Comparison of ENCODE assay signal across 27 mouse cellular contexts in genomic region chr1:36772198-36772934, GRCm38 (mm10). TPM values are rescaled to one million over a fixed set of nuclear protein-coding genes. Genes with fewer than 3 reads are reported as not detected.
DNase-seq lines count a peak whose midpoint lies in the region; ATAC-seq lines count a peak whose summit lies in the region.
"Had no signal": no experiment of that assay in that cellular context is flagged by ENCODE, and none has a peak within 500 bp of the region (broad histone marks: within the 10 kb centered on the region; RNA-seq: fewer than 3 reads in every experiment).

No protein-coding gene starts in this region.

- peaks cover 3% of the 10 kb centered on the region; the same call in 1 of the 2 replicates for H3K27me3 ChIP-seq in intestine, embryonic 16.5 days (replicated peaks; ENCODE audit: control insufficient read depth, insufficient read depth, low read length)
- H3K27me3 ChIP-seq: CH12.LX had no signal

- H3K4me1 ChIP-seq in intestine, embryonic 16.5 days (ENCODE audit: control insufficient read depth, insufficient read depth, low read length): 0 out of 2 replicates have a peak, but pooled peaks cover 4% of the 10 kb centered on the region
- H3K4me1 ChIP-seq: limb, embryonic 12.5 days had no signal

- DNase-seq in gastrocnemius, postnatal 14 days: peak; percentile 1
- no peak for DNase-seq in gastrocnemius, adult 18-20 months (ENCODE audit: low spot score)
- DNase-seq in NIH3T3 (ENCODE audit: low read depth): peak; percentile 25
- peak; percentile 61 for DNase-seq in yolk sac, embryonic 10.5 days (ENCODE audit: low spot score)
- DNase-seq in left cerebral cortex, adult 9 months (ENCODE audit: low spot score in 2 of 2): no peak
- no peak for DNase-seq in left cerebral cortex, postnatal 25 days (ENCODE audit: low spot score in 2 of 2)
- DNase-seq: adrenal gland, postnatal 25 days; cerebellum, adult 8-10 months; cerebellum, postnatal 36 days; embryo, embryonic 11 days; gastrocnemius, adult 2 months; lung, adult 18-20 months; lung, postnatal 10 days; thymus, postnatal 14 days had no signal

- H3K9ac ChIP-seq in intestine, embryonic 16.5 days (ENCODE audit: low read depth, low read length): no peak overlapping the region
- H3K9ac ChIP-seq: embryonic facial prominence, embryonic 13.5 days; forebrain, embryonic 12.5 days; hindbrain, embryonic 14.5 days; limb, embryonic 12.5 days; liver, embryonic 12.5 days had no signal

- WGBS in intestine, embryonic 16.5 days: 65% methylated on average over 9 of the region's 9 CpGs

- H3K9me3 ChIP-seq in intestine, embryonic 16.5 days (ENCODE audit: control insufficient read depth, low read length): no peaks in the 10 kb centered on the region
- H3K9me3 ChIP-seq: embryonic facial prominence, embryonic 13.5 days; forebrain, embryonic 12.5 days; heart, embryonic 10.5 days; liver, embryonic 12.5 days; midbrain, embryonic 10.5 days had no signal

- ATAC-seq in intestine, embryonic 16.5 days: peak; percentile 96
- ATAC-seq: inflammation-experienced regulatory T-cells, adult 6 months; liver, embryonic 12.5 days had no signal

- no peaks in the 10 kb centered on the region for H3K36me3 ChIP-seq in intestine, embryonic 16.5 days (ENCODE audit: control insufficient read depth, insufficient read depth, low read length)
- H3K36me3 ChIP-seq: embryonic facial prominence, embryonic 13.5 days; forebrain, embryonic 12.5 days; heart, embryonic 10.5 days; limb, embryonic 12.5 days; liver, embryonic 12.5 days; midbrain, embryonic 10.5 days had no signal

- H3K4me3 ChIP-seq in intestine, embryonic 16.5 days (ENCODE audit: low read length): no peak overlapping the region
- H3K4me3 ChIP-seq: embryonic facial prominence, embryonic 13.5 days; erythroblast, embryonic 14.5 days; forebrain, embryonic 12.5 days; gastrocnemius, adult 2 months; heart, embryonic 10.5 days; limb, embryonic 12.5 days; liver, embryonic 12.5 days; midbrain, embryonic 10.5 days had no signal

- intact Hi-C loops in gastrocnemius, postnatal 14 days (cut with DNase I; ENCODE audit: low total_unique reads): no loop called here
- intact Hi-C loops in left cerebral cortex, postnatal 25 days (cut with DNase I): no loop called here

- no peak overlapping the region for H3K27ac ChIP-seq in intestine, embryonic 16.5 days (ENCODE audit: low read length)
- H3K27ac ChIP-seq: embryonic facial prominence, embryonic 13.5 days; forebrain, embryonic 12.5 days; gastrocnemius, adult 2 months; heart, embryonic 10.5 days; hindbrain, embryonic 14.5 days; kidney, postnatal 0 days; limb, embryonic 12.5 days; liver, embryonic 12.5 days; midbrain, embryonic 10.5 days had no signal

- H3K4me2 ChIP-seq in intestine, embryonic 16.5 days (ENCODE audit: low read depth, low read length): no peak overlapping the region
- H3K4me2 ChIP-seq: embryonic facial prominence, embryonic 13.5 days; forebrain, embryonic 12.5 days; hindbrain, embryonic 14.5 days; limb, embryonic 12.5 days; liver, embryonic 12.5 days had no signal

RNA-seq across cellular contexts. Expression of gene Zap70, which starts 10.8 kb away (rescaled TPM):
- under 1 TPM in 1 of 2 experiments, not detected in 1; 0.39 TPM for total RNA-seq in gastrocnemius, postnatal 14 days (2021)
- under 1 TPM; 0.19 to 0.73 TPM for total RNA-seq in gastrocnemius, adult 18-20 months (2021)
- polyA plus RNA-seq in intestine, embryonic 16.5 days (2015; fragmentation: Nextera tagmentation; extraction: Ambion mirVana): 0.72 and 1.0 TPM in 2 replicates
- total RNA-seq in left cerebral cortex, postnatal 25 days (2021): 1 to 10 TPM; 1.4 to 1.9 TPM
- total RNA-seq: MEL had no signal
- polyA plus RNA-seq: erythroblast, embryonic 14.5 days; liver, embryonic 12.5 days had no signal

RNA-seq across cellular contexts. Expression of gene Actr1b, which starts 58.1 kb away (rescaled TPM):
- 100 to 1,000 TPM; 142 to 143 TPM for total RNA-seq in gastrocnemius, postnatal 14 days (2021)
- total RNA-seq in gastrocnemius, adult 18-20 months (2021): 100 to 1,000 TPM; 138 to 147 TPM
- 94.8 and 98.3 TPM in 2 replicates for polyA plus RNA-seq in intestine, embryonic 16.5 days (2015; fragmentation: Nextera tagmentation; extraction: Ambion mirVana)
- 100 to 1,000 TPM; 332 to 370 TPM for total RNA-seq in left cerebral cortex, postnatal 25 days (2021)

Comparison
In these comparisons a context has a peak if more than half of its experiments do, and no peak if none do; other contexts are left out.
1. DNase-seq: peak in gastrocnemius, postnatal 14 days (single experiment), NIH3T3 (single experiment) and yolk sac, embryonic 10.5 days (single experiment); none in gastrocnemius, adult 18-20 months (single experiment), left cerebral cortex, adult 9 months (0 of 2) and left cerebral cortex, postnatal 25 days (0 of 2).